Mouse (Mus musculus): ENCODE results near the gene Pon1. TPM values are rescaled to one million over a fixed set of nuclear protein-coding genes. Genes with fewer than 3 reads are reported as not detected.

Pon1 gene
- polyA plus RNA-seq, 1 experiment = not detected

- TF ChIP-seq MYOG (IDR thresholded peaks at IDR 0.05; ENCODE audit: control insufficient read depth, extremely low read depth, insufficient read length) (no peak), CTCF (IDR thresholded peaks at IDR 0.05; ENCODE audit: control insufficient read depth, insufficient read depth, insufficient read length) (no peak), MAX (IDR thresholded peaks at IDR 0.05) (no peak), FOSL1 (IDR thresholded peaks at IDR 0.05; ENCODE audit: insufficient read depth, low read length, poor library complexity, severe bottlenecking) (no peak), MYOD1 (IDR thresholded peaks at IDR 0.05; ENCODE audit: control insufficient read depth, insufficient read length, low read depth) (no peak), CEBPB (IDR thresholded peaks at IDR 0.05; ENCODE audit: low read depth) (no peak), USF1 (IDR thresholded peaks at IDR 0.05; ENCODE audit: low read depth) (no peak)
- Histone ChIP-seq H3K27me3 (ENCODE audit: control insufficient read depth, insufficient read depth, insufficient read length) (no peaks in the 10 kb centered on the region), H3ac (ENCODE audit: control insufficient read depth, insufficient read length, low read depth) (no peak overlapping the region), H3K79me2 (ENCODE audit: control insufficient read depth, insufficient read depth) (no peaks in the 10 kb centered on the region), H3K4me3 (ENCODE audit: insufficient read depth, poor library complexity, severe bottlenecking) (no peak overlapping the region), H3K79me3 (ENCODE audit: low read depth) (no peaks in the 10 kb centered on the region), H3K36me3 (ENCODE audit: control insufficient read depth, insufficient read depth) (no peaks in the 10 kb centered on the region)
These were observed 37.0 kb downstream of the Pon1 start for GRCm38 (mm10) chr6:5156541-5157425.

GRCm38 (mm10) chr6:5155313-5155927 lies 38.3 kb downstream of the Pon1 start:
- no peak overlapping the region for H3K4me3 ChIP-seq (ENCODE audit: insufficient read depth, poor library complexity, severe bottlenecking)
- no peak overlapping the region for H3ac ChIP-seq (ENCODE audit: control insufficient read depth, insufficient read length, low read depth)

GRCm38 (mm10) chr6:5154786-5155185 lies 39.0 kb downstream of the Pon1 start:
- Histone ChIP-seq H3ac (ENCODE audit: control insufficient read depth, insufficient read length, low read depth) (no peak overlapping the region), H3K79me3 (ENCODE audit: low read depth) (no peaks in the 10 kb centered on the region), H3K36me3 (ENCODE audit: control insufficient read depth, insufficient read depth) (no peaks in the 10 kb centered on the region), H3K4me3 (ENCODE audit: insufficient read depth, poor library complexity, severe bottlenecking) (no peak overlapping the region), H3K27me3 (ENCODE audit: control insufficient read depth, insufficient read depth, insufficient read length) (no peaks in the 10 kb centered on the region), H3K79me2 (ENCODE audit: control insufficient read depth, insufficient read depth) (no peaks in the 10 kb centered on the region)
- TF ChIP-seq FOSL1 (IDR thresholded peaks at IDR 0.05; ENCODE audit: insufficient read depth, low read length, poor library complexity, severe bottlenecking) = no peak
- no peak for TF ChIP-seq CTCF (IDR thresholded peaks at IDR 0.05; ENCODE audit: control insufficient read depth, insufficient read depth, insufficient read length)
- no peak for TF ChIP-seq MYOD1 (IDR thresholded peaks at IDR 0.05; ENCODE audit: control insufficient read depth, insufficient read length, low read depth)
- no peak for TF ChIP-seq MAX (IDR thresholded peaks at IDR 0.05)
- no peak for TF ChIP-seq CEBPB (IDR thresholded peaks at IDR 0.05; ENCODE audit: low read depth)
- no peak for TF ChIP-seq USF1 (IDR thresholded peaks at IDR 0.05; ENCODE audit: low read depth)
- TF ChIP-seq MYOG (IDR thresholded peaks at IDR 0.05; ENCODE audit: control insufficient read depth, extremely low read depth, insufficient read length) = no peak

More at GRCm38 (mm10) chr6:5155313-5155927, 38.3 kb downstream of the Pon1 start:
- H3K27me3 ChIP-seq (ENCODE audit: control insufficient read depth, insufficient read depth, insufficient read length) = no peaks in the 10 kb centered on the region
- TF ChIP-seq MYOG (IDR thresholded peaks at IDR 0.05; ENCODE audit: control insufficient read depth, extremely low read depth, insufficient read length) (no peak), FOSL1 (IDR thresholded peaks at IDR 0.05; ENCODE audit: insufficient read depth, low read length, poor library complexity, severe bottlenecking) (no peak), CTCF (IDR thresholded peaks at IDR 0.05; ENCODE audit: control insufficient read depth, insufficient read depth, insufficient read length) (no peak), USF1 (IDR thresholded peaks at IDR 0.05; ENCODE audit: low read depth) (no peak), CEBPB (IDR thresholded peaks at IDR 0.05; ENCODE audit: low read depth) (no peak), MAX (IDR thresholded peaks at IDR 0.05) (no peak), MYOD1 (IDR thresholded peaks at IDR 0.05; ENCODE audit: control insufficient read depth, insufficient read length, low read depth) (no peak)
- no peaks in the 10 kb centered on the region for H3K36me3 ChIP-seq (ENCODE audit: control insufficient read depth, insufficient read depth)
- H3K79me3 ChIP-seq (ENCODE audit: low read depth) = no peaks in the 10 kb centered on the region
- no peaks in the 10 kb centered on the region for H3K79me2 ChIP-seq (ENCODE audit: control insufficient read depth, insufficient read depth)

DNA sequence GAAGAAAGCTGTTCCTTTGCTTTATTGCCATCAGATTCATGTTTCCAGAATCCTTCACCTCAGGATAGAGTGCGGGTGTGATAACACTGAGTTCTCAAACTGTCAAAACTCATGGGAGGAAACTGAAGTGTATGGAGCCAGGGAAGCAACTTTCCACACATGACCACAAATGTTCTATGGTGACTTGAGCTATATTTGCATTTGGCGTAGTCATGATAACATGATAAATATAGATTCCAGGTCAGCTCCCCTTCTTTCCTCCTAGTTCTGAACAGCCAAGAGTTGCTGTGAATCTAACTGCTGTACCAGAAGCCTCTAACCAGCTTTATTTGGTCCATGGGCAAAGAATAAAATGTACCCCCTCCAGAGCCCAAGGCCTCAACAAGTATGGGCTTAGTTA lies 41.6 kb downstream of the Pon1 start:
- Histone ChIP-seq H3K4me3 (ENCODE audit: insufficient read depth, poor library complexity, severe bottlenecking) (no peak overlapping the region), H3K79me2 (ENCODE audit: control insufficient read depth, insufficient read depth) (no peaks in the 10 kb centered on the region), H3K27me3 (ENCODE audit: control insufficient read depth, insufficient read depth, insufficient read length) (no peaks in the 10 kb centered on the region), H3K36me3 (ENCODE audit: control insufficient read depth, insufficient read depth) (no peaks in the 10 kb centered on the region), H3ac (ENCODE audit: control insufficient read depth, insufficient read length, low read depth) (no peak overlapping the region), H3K79me3 (ENCODE audit: low read depth) (no peaks in the 10 kb centered on the region)
- TF ChIP-seq MYOG (IDR thresholded peaks at IDR 0.05; ENCODE audit: control insufficient read depth, extremely low read depth, insufficient read length) (no peak), CEBPB (IDR thresholded peaks at IDR 0.05; ENCODE audit: low read depth) (no peak), MAX (IDR thresholded peaks at IDR 0.05) (no peak), FOSL1 (IDR thresholded peaks at IDR 0.05; ENCODE audit: insufficient read depth, low read length, poor library complexity, severe bottlenecking) (no peak), USF1 (IDR thresholded peaks at IDR 0.05; ENCODE audit: low read depth) (no peak), MYOD1 (IDR thresholded peaks at IDR 0.05; ENCODE audit: control insufficient read depth, insufficient read length, low read depth) (no peak), CTCF (IDR thresholded peaks at IDR 0.05; ENCODE audit: control insufficient read depth, insufficient read depth, insufficient read length) (no peak)

DNA sequence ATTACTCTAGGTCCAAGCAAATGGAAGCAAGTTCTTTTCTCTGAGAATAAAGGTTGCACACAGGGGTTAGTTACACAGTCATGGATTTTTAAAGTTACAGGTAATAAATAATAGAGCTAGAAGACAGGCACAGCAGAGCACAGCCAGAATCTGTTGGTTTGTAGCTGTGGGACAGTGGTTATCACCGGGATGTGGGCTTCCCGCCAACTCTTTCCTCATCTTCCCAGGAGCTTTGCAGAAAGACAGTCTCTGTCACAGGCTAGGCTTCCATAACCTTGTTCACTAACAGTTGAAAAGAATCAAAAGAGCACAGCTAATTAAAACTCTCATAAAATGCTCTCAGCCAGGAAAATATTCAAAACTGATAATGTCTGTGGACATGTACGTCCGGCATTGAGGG lies 42.6 kb downstream of the Pon1 start:
- no peaks in the 10 kb centered on the region for H3K79me2 ChIP-seq (ENCODE audit: control insufficient read depth, insufficient read depth)
- H3K79me3 ChIP-seq (ENCODE audit: low read depth) = no peaks in the 10 kb centered on the region

More for the DNA sequence above, 42.6 kb downstream of the Pon1 start:
- H3K36me3 ChIP-seq (ENCODE audit: control insufficient read depth, insufficient read depth) = no peaks in the 10 kb centered on the region
- H3K27me3 ChIP-seq (ENCODE audit: control insufficient read depth, insufficient read depth, insufficient read length) = no peaks in the 10 kb centered on the region
- H3K4me3 ChIP-seq (ENCODE audit: insufficient read depth, poor library complexity, severe bottlenecking) = no peak overlapping the region
- TF ChIP-seq MYOG (IDR thresholded peaks at IDR 0.05; ENCODE audit: control insufficient read depth, extremely low read depth, insufficient read length) (no peak), USF1 (IDR thresholded peaks at IDR 0.05; ENCODE audit: low read depth) (no peak), CTCF (IDR thresholded peaks at IDR 0.05; ENCODE audit: control insufficient read depth, insufficient read depth, insufficient read length) (no peak), FOSL1 (IDR thresholded peaks at IDR 0.05; ENCODE audit: insufficient read depth, low read length, poor library complexity, severe bottlenecking) (no peak), CEBPB (IDR thresholded peaks at IDR 0.05; ENCODE audit: low read depth) (no peak), MYOD1 (IDR thresholded peaks at IDR 0.05; ENCODE audit: control insufficient read depth, insufficient read length, low read depth) (no peak), MAX (IDR thresholded peaks at IDR 0.05) (no peak)
- no peak overlapping the region for H3ac ChIP-seq (ENCODE audit: control insufficient read depth, insufficient read length, low read depth)
